Mouse (Mus musculus) limb, embryonic 11.5 days (tissue): ENCODE measurements around the gene Myzap. TPM values are rescaled to one million over a fixed set of nuclear protein-coding genes. Genes with fewer than 3 reads are reported as not detected.
A peak's percentile ranks its signal among the peaks of the same experiment; 100 is the strongest.

Experiments used
- ATAC-seq: fragments of 200-750 bp; cut with Nextera tagmentation; 2 replicates; pipeline ENCODE4 v1.8.0; 2017; ENCODE audit warnings: low read depth; ENCODE audit not compliant: insufficient number of reproducible peaks, low FRiP score, low TSS enrichment
- DNase-seq: peaks from one replicate; pipeline ENCODE4 v3.0.0-alpha.2; 2015; ENCODE audit warnings: low spot score
- H3K27ac ChIP-seq: fragments of 300-500 bp; sonication (generic); replicated peaks from 2 replicates; pipeline ENCODE4 v1.5.1; 2014; ENCODE audit warnings: low read depth, mild to moderate bottlenecking, low read length
- H3K27me3 ChIP-seq: fragments of 300-500 bp; sonication (generic); 2 replicates; pipeline ENCODE4 v1.6.1; 2014; ENCODE audit warnings: mild to moderate bottlenecking, low read length, mixed read lengths; ENCODE audit not compliant: control insufficient read depth, insufficient read depth
- H3K36me3 ChIP-seq: fragments of 300-500 bp; sonication (generic); 2 replicates; pipeline ENCODE4 v1.6.1; 2014; ENCODE audit warnings: mild to moderate bottlenecking, low read length, moderate library complexity, mixed read lengths; ENCODE audit not compliant: control insufficient read depth, insufficient read depth
- H3K4me1 ChIP-seq: fragments of 300-500 bp; sonication (generic); 2 replicates; pipeline ENCODE4 v1.6.1; 2014; ENCODE audit warnings: low read length, mixed read lengths; ENCODE audit not compliant: control insufficient read depth, insufficient read depth
- H3K4me2 ChIP-seq: fragments of 300-500 bp; sonication (generic); 2 replicates; pipeline ENCODE4 v1.6.1; 2014; ENCODE audit warnings: low read depth, mild to moderate bottlenecking, moderate library complexity; ENCODE audit not compliant: severe bottlenecking
- H3K4me3 ChIP-seq: fragments of 300-500 bp; sonication (generic); 2 replicates; pipeline ENCODE4 v1.5.1; 2014; ENCODE audit warnings: low read depth, low read length
- H3K9ac ChIP-seq: fragments of 300-500 bp; sonication (generic); 2 replicates; pipeline ENCODE4 v1.6.1; 2014; ENCODE audit warnings: mild to moderate bottlenecking, low read length
- H3K9me3 ChIP-seq: fragments of 300-500 bp; sonication (generic); 2 replicates; pipeline ENCODE4 v1.6.1; 2016; ENCODE audit warnings: low read length; ENCODE audit not compliant: control insufficient read depth
- WGBS: fragments of 180-500 bp; shearing (Covaris S2); extraction: QIAGEN DNeasy Blood & Tissue Kit; methylation state at CpG from one replicate; pipeline ENCODE4 v1.1.7; 2014; 5-methylcytosine and 5-hydroxymethylcytosine counted together
- polyA plus RNA-seq: library from polyadenylated mRNA; unstranded; fragments of >200 nt; fragmentation: Nextera tagmentation; extraction: Ambion mirVana; gene quantifications from 2 replicates; pipeline ENCODE4 v1.2.1, GENCODE M21; 2014

Myzap gene
- polyA plus RNA-seq, 1 experiment from 2014 or later = 8.0 TPM

- peak overlapping the region; percentile 88; the same call in 1 of the 2 replicates for H3K4me2 ChIP-seq
- peak overlapping the region; percentile 46 for H3K4me3 ChIP-seq
- H3K36me3 ChIP-seq = no peaks in the 10 kb centered on the region
- no peak for DNase-seq
- 36% methylated on average over 5 of the region's 6 CpGs for WGBS
- H3K27ac ChIP-seq = no peak overlapping the region
- no peak for ATAC-seq
- no peaks in the 10 kb centered on the region for H3K27me3 ChIP-seq
- H3K9ac ChIP-seq = no peak overlapping the region
- H3K4me1 ChIP-seq = peaks cover 2% of the 10 kb centered on the region; the same call in 1 of the 2 replicates
- no peaks in the 10 kb centered on the region for H3K9me3 ChIP-seq
Observed at GRCm38 (mm10) chr9:71592577-71593285, 571 bp upstream of the Myzap start.

GRCm38 (mm10) chr9:71591106-71591505, 1.1 kb downstream of the Myzap start:
- H3K27me3 ChIP-seq = no peaks in the 10 kb centered on the region
- no peaks in the 10 kb centered on the region for H3K36me3 ChIP-seq
- WGBS = 71% methylated on average over 5 of the region's 5 CpGs
- H3K4me1 ChIP-seq = peaks cover 2% of the 10 kb centered on the region; the same call in 1 of the 2 replicates
- no peak overlapping the region for H3K4me2 ChIP-seq
- no peak overlapping the region for H3K27ac ChIP-seq
- no peaks in the 10 kb centered on the region for H3K9me3 ChIP-seq
- H3K4me3 ChIP-seq = no peak overlapping the region
- no peak overlapping the region for H3K9ac ChIP-seq
- DNase-seq = no peak
- ATAC-seq = no peak

- no peak overlapping the region for H3K4me3 ChIP-seq
- no peak overlapping the region for H3K27ac ChIP-seq
- ATAC-seq = no peak
- DNase-seq = no peak
- no peaks in the 10 kb centered on the region for H3K27me3 ChIP-seq
- WGBS = 80% methylated on average over 7 of the region's 7 CpGs
- no peaks in the 10 kb centered on the region for H3K36me3 ChIP-seq
- H3K4me2 ChIP-seq = no peak overlapping the region
- no peak overlapping the region for H3K9ac ChIP-seq
- H3K4me1 ChIP-seq = peaks cover 2% of the 10 kb centered on the region; the same call in 1 of the 2 replicates
- no peaks in the 10 kb centered on the region for H3K9me3 ChIP-seq
Observed at GRCm38 (mm10) chr9:71589771-71590170, 2.4 kb downstream of the Myzap start.

GRCm38 (mm10) chr9:71588930-71589592, 3.1 kb downstream of the Myzap start:
- ATAC-seq = no peak
- H3K9ac ChIP-seq = no peak overlapping the region
- H3K4me2 ChIP-seq = no peak overlapping the region
- peaks cover 2% of the 10 kb centered on the region; the same call in 1 of the 2 replicates for H3K4me1 ChIP-seq
- no peak overlapping the region for H3K27ac ChIP-seq
- DNase-seq = no peak
- WGBS = 85% methylated on average over 2 of the region's 2 CpGs
- H3K4me3 ChIP-seq = no peak overlapping the region
- H3K36me3 ChIP-seq = no peaks in the 10 kb centered on the region
- H3K27me3 ChIP-seq = no peaks in the 10 kb centered on the region
- H3K9me3 ChIP-seq = no peaks in the 10 kb centered on the region

- no peaks in the 10 kb centered on the region for H3K27me3 ChIP-seq
- H3K9ac ChIP-seq = no peak overlapping the region
- ATAC-seq (no peak), DNase-seq (no peak)
- H3K4me2 ChIP-seq = no peak overlapping the region
- H3K4me3 ChIP-seq = no peak overlapping the region
- no peak overlapping the region for H3K27ac ChIP-seq
- 60% methylated on average over 3 of the region's 3 CpGs for WGBS
- no peaks in the 10 kb centered on the region for H3K4me1 ChIP-seq
- no peaks in the 10 kb centered on the region for H3K9me3 ChIP-seq
- no peaks in the 10 kb centered on the region for H3K36me3 ChIP-seq
Observed at GRCm38 (mm10) chr9:71586408-71586807, 5.8 kb downstream of the Myzap start.

- H3K27me3 ChIP-seq = no peaks in the 10 kb centered on the region
- H3K36me3 ChIP-seq = no peaks in the 10 kb centered on the region; the same call in 1 of the 2 replicates
- H3K27ac ChIP-seq = no peak overlapping the region
- H3K9me3 ChIP-seq = no peaks in the 10 kb centered on the region
- no peaks in the 10 kb centered on the region for H3K4me1 ChIP-seq
- ATAC-seq (no peak), DNase-seq (no peak)
- H3K4me2 ChIP-seq = no peak overlapping the region
- 74% methylated on average over 1 of the region's 1 CpGs for WGBS
- no peak overlapping the region for H3K9ac ChIP-seq
- H3K4me3 ChIP-seq = no peak overlapping the region
Observed at GRCm38 (mm10) chr9:71582771-71583170, 9.4 kb downstream of the Myzap start.

DNA sequence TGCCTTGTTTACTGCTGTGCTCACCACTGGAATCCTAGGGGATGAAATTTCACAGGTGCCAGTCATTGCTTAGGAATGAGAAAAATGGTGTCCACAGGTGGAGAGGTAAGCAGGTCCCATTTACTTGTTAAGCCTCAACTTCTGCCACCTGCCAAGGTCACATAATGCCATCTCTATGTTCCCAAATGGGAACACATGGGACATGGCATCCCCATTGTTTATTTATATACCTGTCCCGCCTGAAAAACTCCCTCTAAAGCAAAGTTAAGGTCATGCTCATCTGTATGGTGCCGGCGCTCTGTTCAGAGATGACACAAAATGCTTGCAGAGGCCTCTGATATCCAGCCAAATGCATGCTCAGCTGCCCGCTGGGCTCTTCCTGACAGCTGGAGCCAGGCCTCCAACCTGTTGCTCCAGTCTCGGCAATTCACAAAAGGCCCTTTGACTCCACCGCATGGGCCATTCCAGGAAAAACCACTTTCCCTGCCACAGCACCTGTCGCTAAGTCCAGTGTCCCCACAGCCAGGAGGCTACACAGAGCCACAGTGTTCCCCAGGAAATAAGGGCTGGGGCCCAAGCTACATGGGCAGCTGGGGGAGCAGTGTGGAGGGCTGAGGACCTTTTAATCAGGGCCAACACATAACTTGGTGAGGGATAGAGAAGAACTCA, 13.1 kb downstream of the Myzap start:
- Histone ChIP-seq H3K4me1 (no peaks in the 10 kb centered on the region), H3K9me3 (no peaks in the 10 kb centered on the region), H3K4me3 (no peak overlapping the region), H3K4me2 (no peak overlapping the region), H3K27ac (no peak overlapping the region), H3K36me3 (no peaks in the 10 kb centered on the region; the same call in 1 of the 2 replicates), H3K9ac (no peak overlapping the region; the same call in 1 of the 2 replicates), H3K27me3 (no peaks in the 10 kb centered on the region)
- ATAC-seq = no peak
- DNase-seq = no peak
- WGBS = 71% methylated on average over 7 of the region's 7 CpGs

- no peaks in the 10 kb centered on the region for H3K9me3 ChIP-seq
- DNase-seq (no peak), ATAC-seq (no peak)
- peaks cover 9% of the 10 kb centered on the region; the same call in 1 of the 2 replicates for H3K4me1 ChIP-seq
- H3K4me2 ChIP-seq = no peak overlapping the region
- no peak overlapping the region for H3K9ac ChIP-seq
- H3K36me3 ChIP-seq = no peaks in the 10 kb centered on the region; the same call in 1 of the 2 replicates
- no peaks in the 10 kb centered on the region for H3K27me3 ChIP-seq
- no peak overlapping the region for H3K27ac ChIP-seq
- WGBS = 89% methylated on average over 3 of the region's 3 CpGs
- no peak overlapping the region for H3K4me3 ChIP-seq
Observed at GRCm38 (mm10) chr9:71574440-71574839, 17.7 kb downstream of the Myzap start.
